Mouse (Mus musculus): Measurements from ENCODE around the gene Lrp6.

Lrp6 gene

GRCm38 (mm10) chr6:134436955-134437354 is 129.8 kb downstream of the Lrp6 start:
- peak; percentile 13 for DNase-seq (ENCODE audit: low read depth, low spot score)

- no peak for DNase-seq (ENCODE audit: low read depth, low spot score)
Observed at GRCm38 (mm10) chr6:134434866-134435390, 131.8 kb downstream of the Lrp6 start.

GRCm38 (mm10) chr6:134434044-134434443 is 132.7 kb downstream of the Lrp6 start:
- DNase-seq (ENCODE audit: low read depth, low spot score): no peak

- DNase-seq (ENCODE audit: low read depth, low spot score): no peak
Observed at GRCm38 (mm10) chr6:134433281-134433680, 133.5 kb downstream of the Lrp6 start.

- DNase-seq (ENCODE audit: low read depth, low spot score): no peak
Observed at GRCm38 (mm10) chr6:134431583-134431982, 135.2 kb downstream of the Lrp6 start.

- no peak for DNase-seq (ENCODE audit: low read depth, low spot score)
Observed at GRCm38 (mm10) chr6:134430161-134430799, 136.5 kb downstream of the Lrp6 start.

GRCm38 (mm10) chr6:134428455-134428854 is 138.3 kb downstream of the Lrp6 start:
- DNase-seq (ENCODE audit: low read depth, low spot score): no peak

GRCm38 (mm10) chr6:134427165-134427564 is 139.6 kb downstream of the Lrp6 start:
- DNase-seq (ENCODE audit: low read depth, low spot score): no peak

- DNase-seq (ENCODE audit: low read depth, low spot score): peak; percentile 37
Observed at GRCm38 (mm10) chr6:134425216-134425717, 141.5 kb downstream of the Lrp6 start.

GRCm38 (mm10) chr6:134421921-134422320 is 144.8 kb downstream of the Lrp6 start:
- no peak for DNase-seq (ENCODE audit: low read depth, low spot score)

- no peak for DNase-seq (ENCODE audit: low read depth, low spot score)
Observed at GRCm38 (mm10) chr6:134420375-134420774, 146.4 kb downstream of the Lrp6 start.

GRCm38 (mm10) chr6:134417886-134418285 is 148.9 kb downstream of the Lrp6 start:
- DNase-seq (ENCODE audit: low read depth, low spot score): no peak

GRCm38 (mm10) chr6:134416556-134417105 is 150.1 kb downstream of the Lrp6 start:
- no peak for DNase-seq (ENCODE audit: low read depth, low spot score)

- no peak for DNase-seq (ENCODE audit: low read depth, low spot score)
Observed at GRCm38 (mm10) chr6:134414532-134414883, 152.3 kb downstream of the Lrp6 start.

GRCm38 (mm10) chr6:134413706-134414531 is 152.8 kb downstream of the Lrp6 start:
- peak; percentile 81 for DNase-seq (ENCODE audit: low read depth, low spot score)

GRCm38 (mm10) chr6:134407226-134407625 is 159.5 kb downstream of the Lrp6 start:
- no peak for DNase-seq (ENCODE audit: low read depth, low spot score)

GRCm38 (mm10) chr6:134403684-134404070 is 163.1 kb downstream of the Lrp6 start:
- no peak for DNase-seq (ENCODE audit: low read depth, low spot score)

GRCm38 (mm10) chr6:134402914-134403683 is 163.7 kb downstream of the Lrp6 start:
- peak; percentile 69 for DNase-seq (ENCODE audit: low read depth, low spot score)
